In genomic region chr7:123105906-123106305, GRCm38 (mm10) we compare ENCODE assay signal across 15 mouse cellular contexts.
"Had no signal": no experiment of that assay in that cellular context is flagged by ENCODE, and none has a peak within 500 bp of the region (broad histone marks: within the 10 kb centered on the region; RNA-seq: fewer than 3 reads in every experiment).

No protein-coding gene starts in this region.

- H3K4me2 ChIP-seq: lung, embryonic 15.5 days; midbrain, embryonic 11.5 days; midbrain, embryonic 13.5 days; midbrain, embryonic 15.5 days; neural tube, embryonic 12.5 days; stomach, embryonic 15.5 days had no signal

- H3K27me3 ChIP-seq: lung, embryonic 15.5 days; midbrain, embryonic 13.5 days; midbrain, embryonic 15.5 days; neural tube, embryonic 12.5 days; stomach, embryonic 15.5 days had no signal

- DNase-seq: liver, postnatal 0 days; right cerebral cortex, postnatal 14 days; thymus, adult 2 months; thymus, postnatal 25 days; thymus, postnatal 4 days had no signal

- H3K9ac ChIP-seq: liver, postnatal 0 days; lung, embryonic 15.5 days; midbrain, embryonic 13.5 days; midbrain, embryonic 15.5 days; neural tube, embryonic 12.5 days; stomach, embryonic 15.5 days had no signal

- H3K4me1 ChIP-seq: midbrain, embryonic 15.5 days; neural tube, embryonic 12.5 days had no signal

- H3K36me3 ChIP-seq: lung, embryonic 15.5 days; midbrain, embryonic 13.5 days; midbrain, embryonic 15.5 days; neural tube, embryonic 12.5 days; stomach, embryonic 15.5 days had no signal

- H3K27ac ChIP-seq: lung, embryonic 15.5 days; macrophage; midbrain, embryonic 13.5 days; midbrain, embryonic 15.5 days; neural tube, embryonic 12.5 days; stomach, embryonic 15.5 days; stomach, postnatal 0 days had no signal

- H3K4me3 ChIP-seq: lung, embryonic 15.5 days; megakaryocyte, embryonic 14.5 days; midbrain, embryonic 13.5 days; midbrain, embryonic 15.5 days; neural tube, embryonic 12.5 days; stomach, embryonic 15.5 days had no signal

- ATAC-seq: liver, postnatal 0 days; lung, postnatal 0 days; midbrain, embryonic 13.5 days; midbrain, embryonic 15.5 days had no signal

- H3K9me3 ChIP-seq: lung, embryonic 15.5 days; midbrain, embryonic 13.5 days; midbrain, embryonic 15.5 days; neural tube, embryonic 12.5 days; stomach, embryonic 15.5 days had no signal
